Mouse (Mus musculus) kidney, postnatal 0 days (tissue): ENCODE data around the gene Gprin1. TPM values are rescaled to one million over a fixed set of nuclear protein-coding genes. Genes with fewer than 3 reads are reported as not detected.
A peak's percentile ranks its signal among the peaks of the same experiment; 100 is the strongest.

Source experiments
- ATAC-seq: fragments of 200-750 bp; cut with Nextera tagmentation; replicated peaks from 2 replicates; pipeline ENCODE4 v1.8.0; 2017; ENCODE audit warnings: low read depth, moderate number of reproducible peaks, moderate TSS enrichment, moderate library complexity; ENCODE audit not compliant: low FRiP score
- DNase-seq: peaks from one replicate; pipeline ENCODE4 v3.0.0-alpha.2; 2016; ENCODE audit warnings: low spot score
- H3K27ac ChIP-seq: fragments of 300-500 bp; sonication (generic); 2 replicates; pipeline ENCODE4 v1.5.1; 2014; ENCODE audit warnings: mild to moderate bottlenecking
- H3K27me3 ChIP-seq: fragments of 300-500 bp; sonication (generic); 2 replicates; pipeline ENCODE4 v1.6.1; 2014; ENCODE audit warnings: low read length, mixed read lengths; ENCODE audit not compliant: insufficient read depth
- H3K36me3 ChIP-seq: fragments of 300-500 bp; sonication (generic); 2 replicates; pipeline ENCODE4 v1.6.1; 2014; ENCODE audit warnings: low read length, mixed read lengths; ENCODE audit not compliant: insufficient read depth
- H3K4me1 ChIP-seq: fragments of 300-500 bp; sonication (generic); replicated peaks from 2 replicates; pipeline ENCODE4 v1.6.1; 2014; ENCODE audit warnings: antibody characterized with exemption, low read length, mixed read lengths; ENCODE audit not compliant: insufficient read depth
- H3K4me2 ChIP-seq: fragments of 300-500 bp; sonication (generic); 2 replicates; pipeline ENCODE4 v1.6.1; 2014; ENCODE audit warnings: mild to moderate bottlenecking, low read length, moderate library complexity, mixed read lengths
- H3K4me3 ChIP-seq: fragments of 300-500 bp; sonication (generic); replicated peaks from 2 replicates; pipeline ENCODE4 v1.5.1; 2014; ENCODE audit warnings: low read depth, low read length
- H3K9ac ChIP-seq: fragments of 300-500 bp; sonication (generic); 2 replicates; pipeline ENCODE4 v1.6.1; 2014; ENCODE audit warnings: low read depth, low read length
- H3K9me3 ChIP-seq: fragments of 300-500 bp; sonication (generic); replicated peaks from 2 replicates; pipeline ENCODE4 v1.6.1; 2016; ENCODE audit warnings: low read length, inconsistent platforms, mixed read lengths
- CTCF ChIP-seq: IDR thresholded peaks from 2 replicates; pipeline ENCODE4 v1.5.1; 2016; ENCODE audit warnings: antibody characterized with exemption, low read depth, mild to moderate bottlenecking, moderate library complexity
- WGBS: fragments of 180-500 bp; shearing (Covaris S2); extraction: QIAGEN DNeasy Blood & Tissue Kit; methylation state at CpG from one replicate; pipeline ENCODE4 v1.1.7; 2014; 5-methylcytosine and 5-hydroxymethylcytosine counted together
- polyA plus RNA-seq: library from polyadenylated mRNA; unstranded; fragments of >200 nt; fragmentation: Nextera tagmentation; extraction: Ambion mirVana; gene quantifications from 2 replicates; pipeline ENCODE4 v1.2.1, GENCODE M21; 2015

The Gprin1 gene
- polyA plus RNA-seq, 1 experiment from 2014 or later, result 0.14 TPM

DNA sequence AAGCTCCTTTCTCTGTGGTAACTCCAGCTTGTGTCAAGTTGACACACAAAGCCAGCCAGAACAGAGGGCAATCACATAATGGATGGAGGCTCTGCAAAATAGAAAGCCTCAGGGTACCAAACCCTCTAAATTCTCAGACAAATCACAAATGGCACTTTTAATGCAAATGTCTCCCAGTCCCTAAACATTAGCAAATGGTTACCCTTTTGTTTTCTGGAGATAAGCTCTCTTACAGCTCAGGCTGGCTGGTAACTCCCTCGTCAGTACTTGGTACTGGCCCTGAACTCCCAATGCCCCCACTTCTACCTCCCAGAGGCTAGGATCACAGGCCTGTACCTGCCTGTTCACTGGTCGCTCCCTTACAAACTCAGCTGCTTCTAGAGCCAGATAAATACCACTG lies 33.6 kb upstream of the Gprin1 start:
- Histone ChIP-seq H3K27ac (no peak overlapping the region), H3K36me3 (no peaks in the 10 kb centered on the region), H3K4me3 (no peak overlapping the region), H3K9ac (no peak overlapping the region), H3K4me1 (no peaks in the 10 kb centered on the region), H3K9me3 (no peaks in the 10 kb centered on the region), H3K27me3 (no peaks in the 10 kb centered on the region), H3K4me2 (no peak overlapping the region)
- WGBS, result 52% methylated on average over 2 of the region's 2 CpGs
- TF ChIP-seq CTCF, result no peak
- DNase-seq (no peak), ATAC-seq (no peak)

DNA sequence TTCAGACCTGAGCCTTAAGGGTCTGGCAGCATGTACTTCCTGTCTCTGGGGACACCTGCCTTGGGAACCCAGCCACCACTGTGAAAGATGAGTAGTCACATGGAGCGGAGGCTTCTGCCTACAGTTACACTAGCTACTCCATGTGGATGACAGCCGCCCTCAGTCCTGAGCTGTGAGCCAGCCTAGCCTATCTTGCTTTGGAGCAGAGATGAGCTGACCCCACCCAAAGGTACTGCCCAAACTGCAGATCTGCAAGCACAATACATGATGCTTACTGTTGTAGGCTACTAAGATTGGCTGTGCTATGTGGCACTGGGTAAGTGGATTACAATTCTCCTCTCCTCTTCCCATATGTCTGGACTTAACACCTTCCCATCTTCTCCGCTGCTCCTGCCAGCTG lies 31.4 kb upstream of the Gprin1 start:
- ATAC-seq (no peak), DNase-seq (no peak)
- no peak overlapping the region for H3K27ac ChIP-seq
- WGBS, result 79% methylated on average over 3 of the region's 3 CpGs
- no peaks in the 10 kb centered on the region for H3K4me1 ChIP-seq
- H3K4me3 ChIP-seq, result no peak overlapping the region
- no peak overlapping the region for H3K9ac ChIP-seq
- no peak for TF ChIP-seq CTCF
- H3K27me3 ChIP-seq, result no peaks in the 10 kb centered on the region
- no peaks in the 10 kb centered on the region for H3K9me3 ChIP-seq
- no peaks in the 10 kb centered on the region for H3K36me3 ChIP-seq
- no peak overlapping the region for H3K4me2 ChIP-seq

DNA sequence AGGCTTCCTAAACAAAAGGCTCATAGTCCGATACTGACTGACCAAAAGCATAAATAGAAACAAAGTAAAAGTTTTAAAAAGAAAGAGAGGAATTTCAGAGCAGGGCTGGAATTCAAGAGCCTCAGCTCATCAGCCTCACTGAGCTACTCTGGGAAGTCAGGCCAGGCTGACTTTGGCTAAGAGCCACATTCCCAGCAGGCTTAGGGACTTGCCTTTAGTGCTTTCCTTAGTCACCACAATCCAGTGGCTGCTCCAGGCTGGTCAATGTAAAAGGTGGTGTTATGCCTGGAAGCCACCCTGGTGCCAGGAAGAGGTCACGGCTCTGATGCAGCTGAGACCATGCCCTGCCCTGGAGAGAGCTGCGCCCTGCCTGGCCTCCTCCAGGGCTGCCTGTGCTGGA lies 30.9 kb upstream of the Gprin1 start:
- WGBS, result 70% methylated on average over 3 of the region's 3 CpGs
- TF ChIP-seq CTCF, result no peak
- no peaks in the 10 kb centered on the region for H3K27me3 ChIP-seq
- H3K27ac ChIP-seq, result no peak overlapping the region
- ATAC-seq (no peak), DNase-seq (peak; percentile 23)
- no peak overlapping the region for H3K4me3 ChIP-seq
- no peaks in the 10 kb centered on the region for H3K36me3 ChIP-seq
- H3K4me2 ChIP-seq, result no peak overlapping the region
- H3K4me1 ChIP-seq, result no peaks in the 10 kb centered on the region
- no peak overlapping the region for H3K9ac ChIP-seq
- H3K9me3 ChIP-seq, result no peaks in the 10 kb centered on the region

GRCm38 (mm10) chr13:54767012-54767411 lies 17.3 kb upstream of the Gprin1 start:
- H3K4me1 ChIP-seq, result peaks cover 8% of the 10 kb centered on the region
- H3K4me2 ChIP-seq, result no peak overlapping the region
- TF ChIP-seq CTCF, result no peak
- no peak overlapping the region for H3K9ac ChIP-seq
- no peaks in the 10 kb centered on the region for H3K9me3 ChIP-seq
- H3K27ac ChIP-seq, result no peak overlapping the region
- H3K36me3 ChIP-seq, result no peaks in the 10 kb centered on the region
- H3K27me3 ChIP-seq, result peaks cover 39% of the 10 kb centered on the region
- 75% methylated on average over 4 of the region's 4 CpGs for WGBS
- ATAC-seq, result no peak
- no peak for DNase-seq
- H3K4me3 ChIP-seq, result no peak overlapping the region

GRCm38 (mm10) chr13:54766192-54766768 lies 16.6 kb upstream of the Gprin1 start, which contains the start of gene Sncb:
TSS of gene Sncb (minus strand) at chr13:54766595.
- Histone ChIP-seq H3K27ac (no peak within 1 kb of the TSS), H3K9me3 (no peaks in the 10 kb centered on the region), H3K36me3 (no peaks in the 10 kb centered on the region), H3K4me2 (peak within 1 kb of the TSS; percentile 47), H3K9ac (no peak within 1 kb of the TSS), H3K4me3 (peak within 1 kb of the TSS; percentile 17), H3K27me3 (peaks cover 39% of the 10 kb centered on the region), H3K4me1 (peaks cover 8% of the 10 kb centered on the region)
- peak; percentile 79 for TF ChIP-seq CTCF
- DNase-seq (peak; percentile 61), ATAC-seq (no peak)
- WGBS, result 2% methylated on average over 35 of the region's 35 CpGs

DNA sequence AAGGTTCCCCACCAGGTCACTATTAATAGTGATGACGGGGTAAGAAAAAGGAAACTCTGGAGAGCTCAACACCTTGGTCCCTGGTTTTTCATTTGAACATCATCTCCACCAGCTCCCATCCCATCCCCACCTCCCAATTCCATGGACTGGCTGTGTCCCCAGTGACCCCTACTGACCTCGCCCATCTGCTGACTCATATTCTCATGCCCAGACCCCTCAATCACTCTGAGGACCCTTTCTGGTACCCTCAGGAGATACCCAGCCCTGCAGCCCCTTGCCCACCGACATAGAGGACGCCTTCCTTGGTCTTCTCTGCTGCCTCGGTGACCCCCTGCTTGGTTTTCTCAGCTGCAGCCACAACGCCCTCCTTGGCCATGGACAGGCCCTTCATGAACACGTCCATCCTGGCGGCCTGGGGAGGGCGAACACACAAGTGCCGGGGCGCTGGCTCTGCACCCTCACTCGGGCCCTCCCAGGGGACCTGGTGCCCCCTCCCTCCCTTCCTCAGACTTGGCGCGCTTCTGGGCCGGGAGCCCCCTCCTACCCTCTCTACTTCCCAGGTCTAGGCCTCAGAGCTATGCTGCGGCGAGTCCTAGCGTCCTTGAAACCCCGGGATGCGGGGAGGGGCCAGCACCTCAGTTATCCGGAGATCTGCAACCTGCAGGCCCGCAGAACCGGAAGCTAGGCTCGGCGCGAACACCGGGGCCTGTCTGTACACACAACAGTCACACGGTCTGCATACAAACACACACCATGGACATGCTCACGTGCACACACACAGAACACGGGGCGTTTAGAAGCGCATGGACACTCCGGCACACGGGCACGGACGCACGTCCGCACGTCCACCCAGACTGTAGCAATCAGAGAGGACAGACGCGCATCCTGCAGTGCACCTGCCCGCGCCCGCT lies 15.9 kb upstream of the Gprin1 start:
- H3K36me3 ChIP-seq, result no peaks in the 10 kb centered on the region
- H3K27me3 ChIP-seq, result peaks cover 39% of the 10 kb centered on the region
- 6% methylated on average over 42 of the region's 44 CpGs for WGBS
- H3K9ac ChIP-seq, result no peak overlapping the region
- no peak for TF ChIP-seq CTCF
- ATAC-seq, result no peak
- H3K9me3 ChIP-seq, result no peaks in the 10 kb centered on the region
- DNase-seq, result no peak
- peaks cover 8% of the 10 kb centered on the region for H3K4me1 ChIP-seq
- H3K4me2 ChIP-seq, result peak overlapping the region; percentile 47
- peak overlapping the region; percentile 17 for H3K4me3 ChIP-seq
- no peak overlapping the region for H3K27ac ChIP-seq
